Mouse (Mus musculus) kidney, postnatal 36 days (tissue): Measurements from ENCODE around the gene Pcp4l1.

Source experiments
- DNase-seq, 2 experiments: peaks; one replicate each; pipeline ENCODE4 v3.0.0; 2021 to 2022; ENCODE audit warnings: mixed read lengths in 2 of 2

Pcp4l1 gene

DNA sequence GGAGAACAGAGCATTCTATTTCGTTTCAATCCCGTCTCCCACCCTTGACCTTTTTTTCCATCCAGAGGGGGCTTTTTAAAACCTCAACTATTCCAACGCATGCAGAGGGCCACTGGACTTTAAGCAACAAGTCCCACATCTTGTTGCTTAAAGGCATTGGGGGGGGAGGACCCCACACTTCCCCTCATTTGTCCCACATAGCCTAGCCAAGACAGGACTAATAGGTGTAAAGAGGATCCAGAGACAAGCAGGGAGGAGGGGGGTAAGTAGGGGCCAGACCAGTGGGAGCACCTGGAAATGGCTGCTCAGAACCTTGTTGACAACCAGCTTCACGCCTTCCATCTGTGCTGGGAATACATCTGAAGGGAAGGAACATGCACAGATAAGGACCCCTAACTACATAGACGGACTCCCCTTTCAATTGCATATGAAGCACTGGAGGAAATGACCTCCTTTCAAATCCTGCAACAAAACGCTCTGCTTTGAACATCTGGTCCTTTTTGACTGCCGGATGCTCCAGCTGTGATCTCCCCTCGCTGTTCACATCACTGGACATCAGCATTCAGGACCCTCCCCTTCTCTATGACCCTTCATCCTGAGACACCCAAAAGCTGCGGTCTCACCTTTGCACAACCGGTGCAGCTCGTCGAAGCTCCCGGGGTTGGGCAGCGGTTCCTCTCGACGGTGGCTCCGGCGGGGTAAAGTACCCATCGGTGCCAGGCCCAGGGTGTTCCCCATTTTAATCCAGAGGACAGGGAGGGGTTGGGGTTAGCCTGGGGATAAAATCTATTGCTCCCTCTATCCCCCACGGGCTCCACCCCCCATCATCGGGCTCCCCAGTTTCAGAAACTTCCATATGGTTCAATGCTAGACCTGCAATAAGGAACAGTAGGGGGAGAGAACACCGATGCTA lies 25.5 kb upstream of the Pcp4l1 start:
- DNase-seq, result peak in 1 of 2 experiments; percentile 32

DNA sequence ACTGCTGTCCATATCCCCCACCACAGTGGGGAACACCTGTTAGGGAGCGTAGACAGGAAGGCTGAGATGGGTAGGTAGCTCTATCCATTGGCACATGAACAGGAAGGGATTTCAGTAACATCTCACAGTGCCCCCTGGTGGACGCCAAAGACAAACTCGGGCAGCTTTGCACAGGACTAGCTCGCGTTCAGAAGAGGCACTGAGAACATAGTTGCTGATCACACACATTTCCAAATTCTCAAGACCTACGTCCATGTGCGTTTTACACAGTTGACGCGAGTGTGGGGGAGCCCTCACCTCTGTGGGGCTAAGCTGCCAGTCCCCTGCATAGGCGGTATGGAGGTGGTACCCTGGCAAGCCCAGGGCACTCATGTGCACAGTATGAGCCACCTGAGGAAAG lies 24.8 kb upstream of the Pcp4l1 start:
- peak; percentile 85 to 95 for DNase-seq

GRCm38 (mm10) chr1:171216241-171216955 lies 20.3 kb upstream of the Pcp4l1 start:
- no peak for DNase-seq

DNA sequence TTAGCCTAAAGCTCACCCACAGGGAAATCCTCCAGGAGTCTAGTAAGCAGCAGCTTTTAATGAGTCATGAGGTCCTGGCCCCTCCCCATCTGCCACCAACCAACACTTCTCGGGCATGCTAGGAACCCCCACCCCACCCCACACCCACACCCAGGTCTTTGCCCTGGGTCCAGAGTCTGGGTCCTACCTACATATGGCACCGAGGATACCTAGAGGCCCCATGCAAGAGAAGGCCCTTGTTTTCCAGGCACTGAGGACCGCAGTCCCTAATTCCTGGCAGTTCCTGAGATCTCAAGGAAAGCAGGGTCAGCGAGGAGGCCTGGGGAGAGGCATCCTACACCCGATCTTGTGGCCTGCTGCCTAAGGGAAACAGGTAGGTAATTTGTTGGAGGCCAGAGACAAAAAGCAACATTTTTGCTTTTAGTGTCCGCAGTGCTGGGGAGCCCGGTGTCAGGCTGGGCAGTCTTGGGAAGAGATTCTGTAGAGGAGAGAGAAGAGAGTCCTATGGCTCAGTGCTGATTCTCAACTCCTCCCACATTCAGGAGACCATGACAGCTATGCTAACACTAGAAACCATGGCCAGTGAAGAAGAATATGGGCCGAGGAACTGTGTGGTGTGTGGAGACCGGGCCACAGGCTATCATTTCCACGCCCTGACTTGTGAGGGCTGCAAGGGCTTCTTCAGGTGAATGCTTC lies 17.9 kb upstream of the Pcp4l1 start, which contains the start of gene Nr1i3:
TSS of gene Nr1i3 (plus strand) at position 170 of the 696 bp plus-strand sequence.
- peak in 1 of 2 experiments; percentile 51 for DNase-seq

- DNase-seq, result no peak
Observed at GRCm38 (mm10) chr1:171212854-171213253, 16.8 kb upstream of the Pcp4l1 start.

DNA sequence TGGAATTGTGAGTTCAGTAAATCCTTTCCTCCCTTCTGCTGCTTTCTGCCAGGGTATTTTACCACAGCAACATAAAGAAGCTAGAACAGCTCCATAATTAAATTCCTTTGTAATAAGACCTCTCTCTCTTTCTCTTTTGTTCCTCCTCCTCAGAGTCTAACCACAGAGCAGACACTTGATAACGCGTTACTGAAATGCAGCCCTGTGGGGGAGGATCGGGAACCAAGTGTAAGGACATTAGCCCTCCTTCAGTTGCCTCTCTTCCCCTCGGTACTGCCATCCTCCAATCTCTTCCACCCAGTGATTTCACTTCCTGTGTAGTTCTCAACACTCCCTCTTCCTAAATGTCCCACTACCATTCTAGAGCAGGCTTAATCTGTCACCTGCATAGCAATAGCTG lies 13.3 kb upstream of the Pcp4l1 start:
- no peak for DNase-seq

GRCm38 (mm10) chr1:171205704-171206493 lies 9.8 kb upstream of the Pcp4l1 start:
- no peak for DNase-seq

DNA sequence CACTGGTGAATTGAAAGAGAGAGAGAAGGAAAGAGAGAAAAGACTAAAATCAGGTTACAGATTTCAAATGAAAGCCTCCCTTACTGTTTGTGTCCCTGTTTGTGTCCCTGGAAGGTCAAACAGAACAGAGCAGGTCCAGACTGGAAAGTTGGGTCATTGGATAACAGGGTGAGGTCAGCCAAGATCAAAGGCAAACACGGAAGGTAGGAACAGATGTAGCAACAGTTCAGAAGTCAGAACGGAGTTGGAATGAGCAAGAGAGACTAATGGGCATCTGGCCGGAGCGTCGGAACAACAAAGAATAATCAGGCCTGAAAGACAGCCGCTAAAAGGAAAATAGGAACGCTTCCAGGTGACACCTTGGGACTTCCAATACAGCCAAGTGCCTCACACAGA lies 8.2 kb upstream of the Pcp4l1 start:
- DNase-seq, result peak; percentile 20 to 56

DNA sequence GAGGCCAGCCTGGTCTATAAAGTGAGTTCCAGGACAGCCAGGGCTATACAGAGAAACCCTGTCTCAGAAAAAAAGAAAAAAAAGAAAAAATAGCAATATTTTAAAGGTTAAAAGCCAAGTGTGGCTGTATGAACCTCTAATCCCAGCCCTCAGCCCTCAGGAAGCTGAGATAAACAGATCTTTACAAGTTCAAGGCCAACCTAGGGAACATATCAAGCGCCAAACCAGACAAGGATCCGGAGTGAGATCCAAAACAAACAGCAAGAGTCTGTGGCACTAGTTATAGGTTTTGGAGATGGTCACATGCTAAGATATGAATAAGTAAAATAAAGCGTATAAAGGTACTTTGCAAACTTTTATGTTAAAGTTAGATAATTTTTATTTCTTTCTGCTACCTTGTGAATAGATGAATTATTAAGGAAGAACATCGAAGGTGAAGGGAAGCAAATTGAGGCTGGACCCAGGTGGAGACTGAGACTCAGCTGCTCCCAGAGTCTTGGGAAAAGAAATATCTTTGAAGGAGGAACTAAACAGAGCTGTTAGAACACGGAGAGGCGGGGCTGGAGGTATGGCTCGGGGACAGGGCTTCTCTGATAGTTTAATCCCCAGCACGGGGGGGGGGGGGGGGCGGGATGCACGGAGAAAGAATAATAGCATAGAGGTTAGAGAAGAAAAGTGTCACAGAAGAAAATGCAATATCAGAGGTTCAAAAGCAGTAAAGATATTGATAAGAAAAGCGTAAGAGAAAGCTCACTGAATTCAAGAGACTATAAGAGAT lies 7.6 kb upstream of the Pcp4l1 start:
- no peak for DNase-seq

DNA sequence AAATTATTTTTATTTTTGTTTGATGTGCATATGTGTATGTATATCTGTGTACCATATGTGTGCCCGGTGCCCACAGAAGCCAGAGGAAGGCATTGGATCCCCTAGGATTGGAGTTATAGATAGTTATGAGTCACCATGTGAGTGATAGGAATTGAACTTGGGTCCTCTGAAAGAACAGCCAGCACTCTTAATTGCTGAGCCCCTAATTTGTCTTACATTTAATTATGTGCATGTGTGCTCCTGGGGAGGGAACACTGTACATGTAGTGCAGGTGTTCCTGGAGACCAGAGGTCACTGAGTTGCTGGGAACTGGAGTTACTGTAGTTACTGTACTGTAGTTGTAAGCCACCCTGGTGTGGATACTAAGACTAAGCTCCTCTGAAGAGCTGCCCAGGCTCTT lies 4.7 kb upstream of the Pcp4l1 start:
- no peak for DNase-seq

GRCm38 (mm10) chr1:171199532-171199931 lies 3.5 kb upstream of the Pcp4l1 start:
- DNase-seq, result no peak

- DNase-seq, result no peak
Observed at GRCm38 (mm10) chr1:171195046-171195822, 834 bp downstream of the Pcp4l1 start.

DNA sequence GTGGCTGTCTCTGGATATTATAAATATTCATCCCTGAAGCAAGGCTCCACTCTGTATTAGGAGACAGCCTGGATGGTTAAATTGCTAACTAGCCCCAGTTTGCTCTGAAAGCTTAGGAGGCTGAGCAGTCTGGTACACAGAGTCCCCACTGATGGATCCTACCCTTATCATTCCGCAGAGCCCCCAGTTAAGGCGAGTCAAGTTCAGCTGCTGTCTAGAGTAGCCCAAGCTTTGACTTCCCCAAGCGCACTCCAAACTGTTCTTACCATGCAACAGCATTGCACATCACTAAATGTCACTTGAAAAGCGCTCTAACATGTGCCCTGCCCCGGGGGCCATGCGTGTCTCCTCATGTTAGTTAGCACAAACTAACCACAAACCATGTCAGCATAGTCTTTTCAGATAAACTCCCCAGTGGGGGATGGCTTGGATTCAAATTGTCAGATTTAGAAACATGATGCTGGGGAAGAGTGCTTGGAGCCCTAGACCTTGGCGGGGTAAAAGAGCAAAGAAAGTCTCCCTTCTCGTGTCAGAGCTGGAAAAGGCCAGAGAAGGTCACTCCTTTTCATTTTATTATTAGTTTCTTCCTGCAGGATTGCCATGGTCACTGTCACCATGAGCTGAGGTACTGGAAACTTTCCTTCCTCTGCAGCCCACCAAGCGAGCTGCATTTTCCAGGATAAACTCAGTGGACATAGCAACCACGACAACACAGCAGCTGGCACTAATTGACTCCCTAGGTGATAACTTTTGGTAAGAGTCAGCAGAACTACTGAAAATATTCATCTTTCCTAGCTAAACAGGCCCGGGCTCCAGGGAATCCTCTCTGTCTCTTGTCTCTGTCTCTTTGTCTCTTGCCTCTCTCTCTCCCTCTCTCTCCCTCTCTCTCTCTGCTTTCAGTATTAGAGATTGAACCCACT lies 1.9 kb downstream of the Pcp4l1 start:
- DNase-seq, result no peak

GRCm38 (mm10) chr1:171193093-171193840 lies 2.8 kb downstream of the Pcp4l1 start:
- no peak for DNase-seq

DNA sequence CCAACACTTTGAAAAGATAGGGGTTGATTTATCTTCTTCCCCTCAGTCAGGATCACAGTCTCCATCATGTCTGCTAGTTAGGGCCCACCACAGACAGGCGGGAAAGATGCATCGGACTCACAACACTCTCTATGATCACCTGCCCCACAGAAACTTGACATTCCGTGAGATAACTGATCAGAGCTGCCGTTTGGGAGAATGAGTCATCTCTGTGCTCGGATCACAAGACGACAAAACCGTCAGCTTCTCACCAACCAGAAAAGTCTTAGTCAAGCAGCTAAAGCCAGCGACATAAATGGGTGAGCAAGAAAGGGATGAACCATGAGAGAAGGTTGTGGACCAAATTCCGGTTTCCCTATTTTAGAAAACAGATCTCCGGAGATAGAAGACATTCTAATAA lies 3.8 kb downstream of the Pcp4l1 start:
- no peak for DNase-seq

- DNase-seq, result no peak
Observed at GRCm38 (mm10) chr1:171190832-171191231, 5.2 kb downstream of the Pcp4l1 start.

DNA sequence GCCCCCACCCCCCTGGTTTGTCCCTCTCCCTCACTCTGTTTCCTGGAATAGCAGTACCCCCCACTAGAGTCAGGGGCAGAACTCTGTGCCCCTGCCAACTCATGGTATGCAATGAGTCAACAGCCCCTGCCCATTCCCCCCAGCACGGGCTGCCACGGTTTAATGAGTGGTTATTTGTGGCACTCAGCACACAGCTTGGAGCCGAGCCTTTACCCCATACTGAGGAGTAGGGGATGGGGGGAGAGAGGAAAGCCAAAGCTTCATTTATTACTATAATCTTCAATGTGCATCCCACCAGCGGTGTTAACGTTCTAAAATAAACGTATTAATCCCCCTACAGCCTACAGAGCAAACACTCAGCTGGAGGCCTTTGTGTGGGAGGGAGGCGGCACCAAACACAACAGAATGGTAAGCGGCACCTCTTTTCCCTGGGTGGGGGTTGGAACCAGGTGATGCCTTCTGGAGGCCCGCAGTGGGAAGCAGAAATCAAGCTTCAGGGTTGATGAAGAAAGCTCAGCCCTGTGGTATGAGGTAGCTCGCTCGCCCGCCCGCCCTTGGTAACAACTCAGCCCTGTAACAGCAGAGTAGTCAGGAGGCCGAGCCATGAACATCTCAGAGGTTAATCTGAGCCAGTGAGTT lies 6.5 kb downstream of the Pcp4l1 start:
- DNase-seq, result no peak

DNA sequence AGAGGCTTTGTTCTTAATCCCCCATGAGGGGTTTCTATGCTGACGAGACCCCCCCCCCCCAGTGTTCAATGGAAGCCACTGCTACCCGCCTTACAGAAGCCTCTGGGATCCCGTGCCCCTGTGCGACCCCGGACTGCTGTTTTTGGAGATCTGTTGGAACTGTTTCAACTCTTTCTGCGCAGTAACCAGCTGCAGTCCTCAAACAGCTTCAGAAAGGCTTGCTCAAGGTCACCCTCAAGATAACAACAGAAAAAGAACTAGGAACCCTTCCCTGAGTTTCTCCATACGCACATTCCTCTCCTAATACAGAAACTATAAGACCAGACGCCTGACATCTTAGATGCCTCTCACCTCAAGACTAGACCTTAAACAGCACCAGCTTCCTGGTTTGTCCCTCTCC lies 7.0 kb downstream of the Pcp4l1 start:
- no peak for DNase-seq
